Mouse (Mus musculus) cerebellum, adult (tissue): ENCODE data around the gene Mink1.
A peak's percentile ranks its signal among the peaks of the same experiment; 100 is the strongest.

Experiments used
- ATAC-seq: cut with Nextera tagmentation; 2 replicates; pipeline ENCODE4 v1.9.2; 2017; ENCODE audit warnings: mild to moderate bottlenecking, moderate library complexity, mixed read lengths; ENCODE audit not compliant: insufficient number of reproducible peaks, low FRiP score, low TSS enrichment

The Mink1 gene

DNA sequence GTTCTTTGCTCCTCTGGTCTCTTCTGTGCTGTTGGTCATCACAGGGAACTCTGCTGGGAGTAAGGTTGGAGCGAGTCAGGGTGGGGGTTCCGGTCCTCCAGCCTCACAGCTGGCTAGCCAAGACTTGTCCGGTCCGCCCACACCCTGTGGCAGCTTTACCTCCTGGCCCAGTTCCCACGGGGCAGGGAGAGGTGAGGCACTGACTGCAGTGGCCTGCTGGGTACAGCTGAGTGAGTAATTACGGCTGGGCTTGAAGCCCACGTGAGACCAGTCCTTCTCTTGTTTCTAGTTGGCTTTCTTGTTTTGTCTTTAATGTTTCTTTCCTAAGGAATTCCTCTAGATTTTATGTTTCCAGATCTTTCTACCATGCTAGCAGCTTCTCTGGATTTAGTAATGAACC, 22.8 kb downstream of the Mink1 start:
- no peak for ATAC-seq

- no peak for ATAC-seq
Measured at GRCm38 (mm10) chr11:70586261-70586660, 23.6 kb downstream of the Mink1 start.

DNA sequence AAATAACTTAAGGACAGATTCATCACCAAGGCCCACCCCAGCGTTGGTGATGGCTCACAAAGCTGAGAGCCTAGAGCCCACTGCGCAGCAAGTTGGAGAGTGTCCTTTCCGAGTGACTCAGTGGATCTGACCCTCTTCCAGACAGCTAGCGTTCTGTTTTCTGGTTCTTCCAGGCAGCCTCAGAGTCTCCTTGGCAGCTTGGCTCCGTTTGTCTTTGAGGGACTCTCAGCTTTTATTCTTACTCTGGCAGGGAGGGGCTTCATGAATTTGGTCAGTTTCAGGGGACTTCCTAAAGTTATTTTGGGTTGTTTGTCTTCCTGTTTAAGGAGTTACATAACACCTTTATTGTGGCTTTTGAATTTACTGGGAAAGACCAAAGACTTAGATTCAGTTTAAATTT, 24.3 kb downstream of the Mink1 start:
- no peak for ATAC-seq

DNA sequence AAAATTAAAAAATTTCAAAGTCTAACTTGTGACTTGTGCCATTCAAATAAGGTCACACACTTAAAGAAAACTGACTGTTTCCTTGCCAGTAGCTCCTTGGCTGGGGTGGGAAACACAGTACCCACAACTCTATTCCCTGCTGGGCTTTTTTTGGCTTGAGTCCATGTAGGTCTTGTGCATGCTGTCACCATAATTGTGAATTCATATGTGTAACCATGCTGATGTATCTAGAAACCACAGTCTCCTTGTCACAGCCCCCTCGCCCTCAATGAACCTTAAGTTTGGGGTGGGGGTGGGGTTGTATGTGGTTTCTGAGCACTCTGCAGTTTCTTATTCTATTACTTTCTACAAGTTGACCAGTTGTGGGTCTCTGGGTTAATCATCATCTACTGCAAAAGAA, 29.1 kb downstream of the Mink1 start:
- no peak for ATAC-seq

DNA sequence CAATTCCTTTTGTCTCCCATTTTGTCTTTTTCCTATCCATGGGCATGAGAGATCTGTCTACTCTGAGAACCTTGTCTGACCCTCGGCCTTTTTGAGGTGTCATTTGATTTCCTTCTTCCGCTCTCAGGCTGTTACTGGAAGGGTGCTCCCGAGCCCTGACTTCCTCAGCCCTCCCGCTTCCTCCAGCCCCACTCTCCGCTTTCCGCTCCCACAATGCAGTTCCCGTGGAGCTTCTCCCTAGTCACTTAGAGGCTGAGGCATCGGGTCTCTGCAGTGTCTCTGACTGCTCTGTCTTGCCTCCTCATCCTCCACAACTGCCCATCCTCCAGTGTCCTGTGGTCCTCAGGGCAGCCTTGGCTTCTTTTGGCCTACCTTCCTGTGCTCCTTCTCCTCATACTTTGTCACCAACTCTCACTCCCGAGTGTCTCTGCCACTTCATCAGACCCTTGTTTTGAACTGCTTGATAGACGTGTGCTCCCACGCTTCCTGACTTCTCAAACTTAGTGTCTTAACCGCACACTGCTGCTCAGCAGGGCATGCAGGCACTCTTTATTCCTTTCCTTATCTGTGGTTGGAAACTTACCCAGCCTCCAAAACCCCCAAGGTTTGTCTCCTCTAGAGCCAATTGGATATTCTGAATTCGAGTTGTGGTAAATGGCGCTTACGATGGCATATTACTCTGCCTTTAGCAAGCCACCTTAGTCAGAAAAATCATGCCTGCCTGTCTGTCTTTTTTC, 31.7 kb downstream of the Mink1 start:
- no peak for ATAC-seq

- no peak for ATAC-seq
Measured at GRCm38 (mm10) chr11:70595638-70596037, 33.0 kb downstream of the Mink1 start.

DNA sequence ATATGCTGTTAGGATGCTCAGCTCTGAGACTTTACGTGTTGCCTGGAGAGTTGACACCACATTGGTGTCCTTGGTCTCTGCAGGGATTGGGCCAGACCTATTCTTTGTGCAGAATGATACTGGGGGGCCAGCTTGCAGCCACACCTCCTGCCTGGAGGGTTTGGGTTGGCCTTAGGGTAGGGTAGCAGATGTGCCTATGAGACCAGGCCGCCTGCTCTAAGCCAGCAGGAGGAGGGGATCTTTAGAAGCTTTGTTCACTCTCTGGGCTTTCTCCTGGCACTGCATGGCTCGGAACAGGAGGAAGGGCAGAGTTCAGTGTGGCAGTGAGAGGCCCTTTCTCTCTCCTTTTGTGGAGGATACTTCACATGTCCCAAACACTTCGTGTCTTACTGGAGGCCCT, 33.4 kb downstream of the Mink1 start:
- no peak for ATAC-seq

DNA sequence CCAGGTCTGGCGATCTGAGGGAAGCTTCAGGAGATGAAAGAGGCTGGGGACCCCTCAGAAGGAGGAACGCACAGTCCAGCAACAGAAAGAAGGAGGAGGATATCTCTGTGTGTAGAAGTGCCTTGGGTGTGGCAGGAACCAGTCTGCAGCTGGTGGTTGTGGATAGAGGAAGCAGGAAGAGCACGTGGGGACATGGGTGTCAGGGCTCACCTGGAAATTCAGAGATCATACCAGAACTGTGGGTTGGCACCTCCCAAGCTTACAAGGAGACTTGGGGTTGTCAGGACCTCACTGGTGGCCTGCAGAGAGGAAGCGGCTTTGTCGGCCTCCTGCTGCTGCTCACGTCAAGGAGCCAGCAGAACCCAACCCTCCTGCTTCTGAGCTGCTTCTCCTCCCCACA, 34.6 kb downstream of the Mink1 start:
- no peak for ATAC-seq

DNA sequence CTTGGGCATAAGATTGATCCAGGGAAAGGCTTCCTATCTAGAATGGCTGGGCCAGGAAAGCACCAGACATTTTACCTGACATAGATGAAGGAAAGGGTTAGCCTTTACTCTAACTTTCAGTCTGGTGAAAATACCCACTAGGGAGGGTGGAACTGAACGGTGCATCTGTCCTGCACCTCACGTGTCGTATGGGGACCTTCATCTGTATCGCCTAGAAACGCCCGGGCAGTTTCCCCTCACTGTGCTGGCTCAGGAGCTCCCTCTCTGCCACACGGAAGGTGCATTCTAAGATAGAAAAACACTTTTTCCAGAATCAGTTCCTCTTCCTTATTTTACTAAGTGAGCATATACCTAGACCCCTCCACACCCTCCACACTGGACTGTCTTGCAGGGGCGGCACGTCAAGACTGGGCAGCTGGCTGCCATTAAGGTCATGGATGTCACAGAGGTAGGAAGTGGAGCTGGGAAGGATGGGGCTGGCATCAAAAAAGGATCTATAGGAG, 35.8 kb downstream of the Mink1 start:
- no peak for ATAC-seq

DNA sequence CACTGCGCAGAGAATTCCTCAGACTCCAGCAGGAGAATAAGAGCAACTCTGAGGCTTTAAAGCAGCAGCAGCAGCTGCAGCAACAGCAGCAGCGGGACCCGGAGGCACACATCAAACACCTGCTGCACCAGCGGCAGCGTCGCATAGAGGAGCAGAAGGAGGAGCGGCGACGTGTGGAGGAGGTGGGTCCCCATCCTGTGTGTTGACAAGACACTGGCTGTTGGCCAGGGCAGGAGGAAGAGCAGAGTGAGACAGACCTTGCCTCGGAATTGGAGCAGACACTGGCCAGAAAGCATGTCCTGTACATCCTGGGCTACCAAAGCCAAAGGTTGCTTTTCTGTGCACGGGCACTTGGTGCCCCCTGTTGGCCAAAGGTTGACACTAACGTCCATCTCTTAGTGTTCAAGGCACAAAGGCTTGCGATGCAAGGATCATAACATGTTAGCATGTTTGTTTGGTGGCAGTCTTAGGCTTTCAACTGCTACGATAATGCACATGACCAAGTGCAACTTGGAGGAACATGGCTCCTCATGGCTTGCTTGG, 42.4 kb downstream of the Mink1 start:
- ATAC-seq = peak; percentile 49; the same call in 1 of the 2 replicates

GRCm38 (mm10) chr11:70606717-70607116, 44.0 kb downstream of the Mink1 start:
- ATAC-seq = no peak

DNA sequence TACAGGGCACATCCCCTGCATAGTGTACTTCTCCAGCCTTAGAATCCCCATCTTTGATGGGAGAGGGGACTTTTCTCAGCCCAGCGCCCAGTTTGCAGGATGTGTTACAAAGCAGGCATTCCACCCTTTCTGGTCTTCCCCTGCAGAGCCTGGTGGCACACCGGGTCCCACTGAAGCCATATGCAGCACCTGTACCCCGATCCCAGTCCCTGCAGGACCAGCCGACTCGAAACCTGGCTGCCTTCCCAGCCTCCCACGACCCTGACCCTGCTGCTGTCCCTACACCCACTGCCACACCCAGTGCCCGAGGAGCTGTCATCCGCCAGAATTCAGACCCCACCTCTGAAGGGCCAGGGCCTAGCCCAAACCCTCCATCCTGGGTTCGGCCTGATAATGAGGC, 44.9 kb downstream of the Mink1 start:
- ATAC-seq = no peak

DNA sequence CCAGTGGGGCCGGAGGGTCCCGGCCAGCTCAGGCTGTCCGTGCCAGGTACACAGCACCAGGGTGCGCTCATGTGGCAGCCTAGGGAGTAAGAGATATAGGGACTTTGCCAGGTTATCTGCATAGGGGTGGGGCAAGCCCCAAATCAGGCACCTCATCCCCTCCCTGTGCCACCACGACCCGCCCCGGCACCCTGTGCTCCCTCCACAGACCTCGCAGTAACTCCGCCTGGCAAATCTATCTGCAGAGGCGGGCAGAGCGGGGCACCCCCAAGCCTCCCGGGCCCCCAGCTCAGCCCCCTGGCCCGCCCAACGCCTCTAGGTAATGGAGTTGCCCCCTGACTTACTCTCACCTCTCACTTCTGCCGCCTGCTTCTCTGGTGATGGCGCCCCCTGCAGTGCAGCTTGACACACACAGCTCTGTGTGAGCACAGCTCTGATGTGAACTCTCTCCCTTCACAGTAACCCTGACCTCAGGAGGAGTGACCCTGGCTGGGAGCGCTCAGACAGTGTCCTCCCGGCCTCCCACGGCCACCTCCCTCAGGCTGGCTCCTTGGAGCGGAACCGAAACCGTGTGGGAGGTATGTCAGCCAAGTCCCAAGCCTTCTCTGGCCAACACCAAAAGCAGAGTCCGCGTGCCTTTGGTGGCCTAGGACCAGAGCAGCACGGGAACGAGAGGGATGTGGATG, 45.8 kb downstream of the Mink1 start:
- ATAC-seq = no peak

GRCm38 (mm10) chr11:70610752-70611151, 48.1 kb downstream of the Mink1 start:
- ATAC-seq = no peak

GRCm38 (mm10) chr11:70612505-70612904, 49.8 kb downstream of the Mink1 start:
- no peak for ATAC-seq

DNA sequence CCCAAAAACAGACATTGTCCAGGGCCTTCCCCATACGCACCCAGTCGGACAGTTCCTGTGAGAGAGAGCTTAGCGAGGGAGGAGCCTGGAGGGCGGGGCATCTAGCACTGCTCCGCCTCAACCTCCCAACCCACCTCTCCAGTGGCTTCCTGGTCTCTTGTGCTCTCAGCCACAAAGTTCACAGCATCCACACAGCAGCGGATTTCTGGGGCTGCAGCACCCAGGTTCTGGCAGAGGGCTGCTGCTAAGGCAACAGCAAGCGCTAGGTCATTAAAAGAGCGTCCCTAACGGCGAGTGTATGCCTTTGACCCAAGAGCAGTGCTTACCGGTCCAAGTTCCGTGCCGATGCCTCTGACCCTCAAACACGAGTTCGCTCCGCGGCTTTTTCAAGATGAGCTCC, 52.4 kb downstream of the Mink1 start:
- ATAC-seq = peak; percentile 58; the same call in 1 of the 2 replicates

DNA sequence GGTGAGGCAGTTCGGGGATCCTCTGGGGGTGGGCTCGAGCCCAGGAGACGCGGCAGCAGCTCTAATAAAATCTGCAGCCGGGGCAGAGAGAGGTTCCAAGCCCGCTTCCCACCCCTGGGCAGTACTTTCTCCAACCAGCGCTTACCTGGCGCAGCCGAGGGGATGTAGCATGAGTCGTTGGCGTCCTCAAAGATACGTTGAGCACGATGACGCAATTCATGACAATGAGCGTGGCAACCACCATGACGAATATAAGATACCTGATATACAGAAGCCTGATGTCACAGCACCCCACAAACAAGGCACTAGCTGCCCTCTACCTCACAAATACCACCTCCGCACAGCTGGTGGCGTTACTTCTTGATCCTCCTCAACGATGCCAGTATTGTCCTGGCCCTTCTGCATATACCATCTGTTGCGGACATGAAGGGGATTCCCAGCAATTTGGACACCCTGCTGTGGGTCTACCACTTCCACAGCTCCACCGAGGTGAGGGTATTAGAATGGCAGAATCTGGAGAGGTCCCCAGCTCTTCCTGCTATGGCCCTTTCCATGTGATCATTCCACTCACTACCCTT, 52.9 kb downstream of the Mink1 start, which contains the start of gene 4930544D05Rik:
TSS of gene 4930544D05Rik (plus strand) at position 333 of the 578 bp plus-strand sequence.
- ATAC-seq = no peak

- ATAC-seq = no peak
Measured at GRCm38 (mm10) chr11:70619101-70619500, 56.4 kb downstream of the Mink1 start, which contains the start of gene Chrne. TSS of gene Chrne (minus strand) at chr11:70619216.

DNA sequence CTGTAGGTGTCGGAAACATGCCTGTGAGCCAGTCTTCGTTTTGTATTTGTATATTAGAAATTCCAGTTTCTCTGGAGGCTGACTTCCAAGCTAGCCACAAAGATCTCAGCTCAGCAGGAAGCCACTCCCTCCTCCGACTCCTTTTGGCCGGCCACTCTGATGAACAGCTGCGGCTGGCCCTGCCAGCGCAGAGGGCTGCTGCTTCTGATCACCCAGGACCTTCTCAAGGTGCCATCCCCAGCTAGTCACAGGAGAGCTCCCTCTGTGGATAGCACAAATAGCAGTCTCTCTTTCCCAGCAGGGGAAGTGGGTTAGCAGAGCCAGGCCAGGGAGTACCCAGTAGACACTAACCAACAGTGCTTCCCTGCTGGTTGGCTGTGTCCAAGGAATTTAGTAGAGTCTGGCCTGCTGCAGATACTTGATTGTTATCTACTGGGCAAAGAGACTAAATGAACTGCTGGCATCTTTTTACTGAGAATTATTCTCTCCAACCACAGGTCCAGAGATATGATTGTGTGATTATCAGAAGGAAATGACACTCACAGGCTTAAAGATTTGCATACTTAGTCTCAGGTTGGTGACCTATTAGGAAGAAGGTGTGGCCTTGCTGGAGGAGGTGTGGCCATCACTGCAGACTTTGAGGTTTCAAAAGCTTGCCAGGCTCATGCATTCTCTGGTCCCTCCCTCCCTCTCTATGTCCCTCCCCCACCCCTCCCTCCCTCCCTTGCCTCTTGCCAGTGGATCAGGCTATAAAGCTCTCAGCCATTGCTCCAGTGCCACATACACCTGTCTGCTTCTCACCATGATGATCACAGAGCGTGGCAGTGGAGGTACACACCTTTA, 59.5 kb downstream of the Mink1 start:
- no peak for ATAC-seq
